Mouse (Mus musculus): Measurements from ENCODE around the gene Mthfs. TPM values are rescaled to one million over a fixed set of nuclear protein-coding genes. Genes with fewer than 3 reads are reported as not detected.
A peak's percentile ranks its signal among the peaks of the same experiment; 100 is the strongest.
"Not testable (repeated sequence)": the region's sequence is repeated elsewhere in the genome, so short reads cannot be mapped to it uniquely, and the experiment has no call there.

Gene Mthfs
- total RNA-seq (2022), result 10 to 100 TPM; 35.1 to 45.4 (median 42.6) TPM

GRCm38 (mm10) chr9:89210353-89211064 is at the start of gene Mthfs:
Mthfs (plus strand) TSS chr9:89210676.
- peak in 1 of 2 experiments; percentile 21 for DNase-seq (ENCODE audit: low spot score in 2 of 2)

GRCm38 (mm10) chr9:89172539-89172938 is 37.9 kb upstream of the Mthfs start:
- DNase-seq (ENCODE audit: low spot score in 2 of 2), result not testable (repeated sequence)

GRCm38 (mm10) chr9:89178833-89179232 is 31.6 kb upstream of the Mthfs start:
- DNase-seq (ENCODE audit: low spot score in 2 of 2), result peak; percentile 44 to 81

- DNase-seq (ENCODE audit: low spot score in 2 of 2), result not testable (repeated sequence)
Observed at GRCm38 (mm10) chr9:89179469-89179868, 31.0 kb upstream of the Mthfs start.

GRCm38 (mm10) chr9:89187006-89187405 is 23.5 kb upstream of the Mthfs start:
- DNase-seq (ENCODE audit: low spot score in 2 of 2), result not testable (repeated sequence)

- not testable (repeated sequence) for DNase-seq (ENCODE audit: low spot score in 2 of 2)
Observed at GRCm38 (mm10) chr9:89195483-89195882, 15.0 kb upstream of the Mthfs start.

GRCm38 (mm10) chr9:89197509-89197908 is 13.0 kb upstream of the Mthfs start:
- DNase-seq (ENCODE audit: low spot score in 2 of 2), result not testable (repeated sequence)

- DNase-seq (ENCODE audit: low spot score in 2 of 2), result not testable (repeated sequence)
Observed at GRCm38 (mm10) chr9:89198349-89198748, 12.1 kb upstream of the Mthfs start.

- not testable (repeated sequence) for DNase-seq (ENCODE audit: low spot score in 2 of 2)
Observed at GRCm38 (mm10) chr9:89198969-89199416, 11.5 kb upstream of the Mthfs start, which contains the start of the genes Bcl2a1b and Gm29094. Bcl2a1b (plus strand) TSS chr9:89199209. Gm29094 (plus strand) TSS chr9:89199379.

- not testable (repeated sequence) for DNase-seq (ENCODE audit: low spot score in 2 of 2)
Observed at GRCm38 (mm10) chr9:89202256-89202655, 8.2 kb upstream of the Mthfs start.

- not testable (repeated sequence) for DNase-seq (ENCODE audit: low spot score in 2 of 2)
Observed at GRCm38 (mm10) chr9:89208939-89209338, 1.5 kb upstream of the Mthfs start.

GRCm38 (mm10) chr9:89211065-89211858 is 786 bp downstream of the Mthfs start:
- DNase-seq (ENCODE audit: low spot score in 2 of 2), result peak; percentile 94

- DNase-seq (ENCODE audit: low spot score in 2 of 2), result not testable (repeated sequence)
Observed at GRCm38 (mm10) chr9:89212428-89212827, 2.0 kb downstream of the Mthfs start.

GRCm38 (mm10) chr9:89218174-89218573 is 7.7 kb downstream of the Mthfs start:
- not testable (repeated sequence) for DNase-seq (ENCODE audit: low spot score in 2 of 2)

GRCm38 (mm10) chr9:89219668-89220067 is 9.2 kb downstream of the Mthfs start:
- not testable (repeated sequence) for DNase-seq (ENCODE audit: low spot score in 2 of 2)

- not testable (repeated sequence) for DNase-seq (ENCODE audit: low spot score in 2 of 2)
Observed at GRCm38 (mm10) chr9:89220704-89221287, 10.3 kb downstream of the Mthfs start.

- DNase-seq (ENCODE audit: low spot score in 2 of 2), result no peak
Observed at GRCm38 (mm10) chr9:89226071-89226470, 15.6 kb downstream of the Mthfs start.

GRCm38 (mm10) chr9:89228122-89228521 is 17.6 kb downstream of the Mthfs start:
- DNase-seq (ENCODE audit: low spot score in 2 of 2), result no peak

GRCm38 (mm10) chr9:89230897-89231497 is 20.5 kb downstream of the Mthfs start:
- DNase-seq (ENCODE audit: low spot score in 2 of 2), result peak in 1 of 2 experiments; percentile 68

- not testable (repeated sequence) for DNase-seq (ENCODE audit: low spot score in 2 of 2)
Observed at GRCm38 (mm10) chr9:89237131-89237530, 26.7 kb downstream of the Mthfs start.

- DNase-seq (ENCODE audit: low spot score in 2 of 2), result not testable (repeated sequence)
Observed at GRCm38 (mm10) chr9:89238976-89239505, 28.6 kb downstream of the Mthfs start.
